Mouse (Mus musculus) layer of hippocampus, adult 6 months (tissue): ENCODE data around the gene Ppp4r3a. TPM values are rescaled to one million over a fixed set of nuclear protein-coding genes. Genes with fewer than 3 reads are reported as not detected.

ENCODE experiments used
- long read RNA-seq, 2 experiments: library from polyadenylated mRNA; unstranded; transcript quantifications; one replicate each; pipeline ENCODE4 v2.0.0; 2019 to 2020
- microRNA-seq: library from miRNA; unstranded; fragments of <30 nt; microRNA quantifications from one replicate; pipeline ENCODE4 v1.2.0, GENCODE M21; 2020
- polyA plus RNA-seq: library from polyadenylated mRNA; unstranded; fragments of <200 nt; fragmentation: Nextera tagmentation; gene quantifications from 2 replicates; pipeline ENCODE4 v1.2.3, GENCODE M21; 2021

Ppp4r3a gene
- 8.8 and 9.2 TPM in 2 replicates for polyA plus RNA-seq
- long read RNA-seq, experiment 1, full-length matches to known transcripts: 5 of 24 reads
- long read RNA-seq, experiment 1, partial matches to known transcripts: 11 of 24 reads
- long read RNA-seq, experiment 1, other reads (novel, unspliced or antisense): 8 of 24 reads
- long read RNA-seq, experiment 2, full-length matches to known transcripts: 69 of 86 reads
- long read RNA-seq, experiment 2, partial matches to known transcripts: 7 of 86 reads
- long read RNA-seq, experiment 2, other reads (novel, unspliced or antisense): 10 of 86 reads

DNA sequence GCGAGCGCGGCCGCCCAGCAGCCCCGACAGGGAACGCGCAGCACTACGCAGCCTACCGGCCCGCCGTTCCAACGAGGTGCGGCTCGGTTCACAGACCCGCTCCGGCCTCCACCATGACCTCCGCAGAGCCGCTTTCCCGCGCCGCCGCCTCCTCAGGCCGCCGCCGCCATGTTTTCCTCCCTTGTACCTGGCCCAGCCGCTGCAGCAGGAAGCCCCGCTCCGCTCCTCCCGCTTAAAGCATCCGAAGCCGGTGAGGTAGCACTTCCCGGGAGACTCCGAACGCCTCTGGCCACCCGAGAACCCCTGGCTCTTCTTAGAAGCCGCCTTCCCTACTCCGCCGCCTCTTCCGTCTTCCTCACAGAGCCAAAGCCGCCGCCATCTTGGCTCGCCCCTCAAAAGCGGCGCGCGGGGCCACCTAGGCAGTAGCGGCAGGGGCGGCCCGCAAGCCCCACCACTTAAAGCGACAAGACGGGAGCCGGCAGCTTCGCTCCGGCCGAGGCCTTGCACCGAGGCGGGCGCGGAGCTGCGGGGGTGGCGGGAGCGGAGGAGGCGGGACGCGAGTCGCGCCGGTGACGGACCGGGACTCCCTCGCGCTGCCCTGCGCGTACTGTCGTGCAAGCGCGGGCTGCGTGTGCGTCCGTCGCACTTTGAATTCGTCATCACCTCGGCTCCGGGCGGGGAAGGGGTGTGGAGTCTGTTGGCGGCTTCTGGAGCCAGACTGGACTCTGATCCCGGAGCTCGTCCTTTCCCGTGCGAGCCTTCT, at the start of gene Ppp4r3a:
Gene Ppp4r3a, minus strand, starts transcription at position 627 of the 763 bp plus-strand sequence.

GRCm38 (mm10) chr12:101028954-101029731, 54.4 kb downstream of the Ppp4r3a start, which contains the start of gene Ccdc88c:
TSS of gene Ccdc88c (minus strand) at chr12:101029056.

Small RNAs within 50 kb of the gene (microRNA-seq; reads per million reads assigned to microRNA genes)
- not detected for gene Mir1190

Other genes with a start within 250 kb of the Ppp4r3a start
- 7.9 and 9.0 TPM in 2 replicates for gene Gpr68, start 175.5 kb downstream of the Ppp4r3a start, polyA plus RNA-seq
- 1.6 and 2.5 TPM in 2 replicates for gene Ccdc88c, start 54.6 kb downstream of the Ppp4r3a start, polyA plus RNA-seq